8 mouse cellular contexts compared by ENCODE assay signal in genomic region chr19:5662981-5663913, GRCm38 (mm10). TPM values are rescaled to one million over a fixed set of nuclear protein-coding genes. Genes with fewer than 3 reads are reported as not detected.
DNase-seq lines count a peak whose midpoint lies in the region; ATAC-seq and TF ChIP-seq lines count a peak whose summit lies in the region.

TSS of gene Sipa1 (minus strand) at chr19:5663707.

- H3K4me2 ChIP-seq in lung, embryonic 15.5 days, result peak within 1 kb of the TSS; percentile 66

- peaks cover 57% of the 10 kb centered on the region for H3K36me3 ChIP-seq in hindbrain, embryonic 10.5 days
- H3K36me3 ChIP-seq in lung, embryonic 15.5 days, result peaks cover 31% of the 10 kb centered on the region

- no peaks in the 10 kb centered on the region for H3K27me3 ChIP-seq in hindbrain, embryonic 10.5 days (ENCODE audit: insufficient read depth, poor library complexity, severe bottlenecking)
- no peaks in the 10 kb centered on the region for H3K27me3 ChIP-seq in lung, embryonic 15.5 days

- under 1% methylated on average over 32 of the region's 32 CpGs for WGBS in hindbrain, embryonic 10.5 days
- 2% methylated on average over 32 of the region's 32 CpGs for WGBS in lung, embryonic 15.5 days
- WGBS in olfactory bulb, adult 2 months, result 6% methylated on average over 32 of the region's 32 CpGs

- no peak for TF ChIP-seq CTCF in olfactory bulb, adult 2 months (IDR thresholded peaks at IDR 0.05; ENCODE audit: insufficient read depth, low read depth, low read length)

- H3K27ac ChIP-seq in hindbrain, embryonic 10.5 days, result peak within 1 kb of the TSS; percentile 85
- peak within 1 kb of the TSS; percentile 93 for H3K27ac ChIP-seq in lung, embryonic 15.5 days
- 0 out of 2 replicates have a peak within 1 kb of the TSS, but pooled peaks have one; percentile 2 for H3K27ac ChIP-seq in olfactory bulb, adult 2 months (ENCODE audit: insufficient read depth, low read depth, low read length)

- H3K4me1 ChIP-seq in hindbrain, embryonic 10.5 days (replicated peaks), result peaks cover 43% of the 10 kb centered on the region
- peaks cover 30% of the 10 kb centered on the region for H3K4me1 ChIP-seq in lung, embryonic 15.5 days
- H3K4me1 ChIP-seq in olfactory bulb, adult 2 months (ENCODE audit: control insufficient read depth, insufficient read depth, low read length), result peaks cover 11% of the 10 kb centered on the region; the same call in 1 of the 2 replicates

- H3K9me3 ChIP-seq in hindbrain, embryonic 10.5 days, result no peaks in the 10 kb centered on the region
- no peaks in the 10 kb centered on the region for H3K9me3 ChIP-seq in lung, embryonic 15.5 days

- H3K9ac ChIP-seq in lung, embryonic 15.5 days, result peak within 1 kb of the TSS; percentile 52

- H3K4me3 ChIP-seq in hindbrain, embryonic 10.5 days, result peak within 1 kb of the TSS; percentile 61
- peak within 1 kb of the TSS; percentile 55 for H3K4me3 ChIP-seq in lung, embryonic 15.5 days
- peak within 1 kb of the TSS; percentile 45 for H3K4me3 ChIP-seq in olfactory bulb, adult 2 months (ENCODE audit: insufficient read depth, low read depth, low read length)

- ATAC-seq in lung, embryonic 15.5 days (ENCODE audit: borderline replicate concordance, extremely low read depth, low FRiP score, low TSS enrichment), result peak; percentile 93

- TF ChIP-seq POLR2A in olfactory bulb, adult 2 months (IDR thresholded peaks at IDR 0.05; ENCODE audit: insufficient read depth, low read depth, low read length), result no peak

- DNase-seq in NIH3T3 (ENCODE audit: low read depth), result peak; percentile 96
- peak; percentile 64 for DNase-seq in cerebellum, adult 9-11 months
- peak in 1 of 2 experiments; percentile 73 for DNase-seq in frontal cortex, adult 2 months (ENCODE audit: extremely low spot score in 1 of 2, low spot score in 1 of 2)
- peak; percentile 89 for DNase-seq in hindbrain, embryonic 10.5 days (ENCODE audit: low spot score)
- DNase-seq in layer of hippocampus, adult 9-10 months (ENCODE audit: low spot score), result peak; percentile 36
- DNase-seq in thymus, postnatal 0 days (ENCODE audit: low spot score), result peak; percentile 93

RNA-seq across cellular contexts. Expression of gene Sipa1, which starts in this region (rescaled TPM):
- 18.0 and 24.0 TPM in 2 replicates for polyA plus RNA-seq in frontal cortex, adult 2 months (2012; rRNA removed)
- 27.5 and 27.6 TPM in 2 replicates for polyA plus RNA-seq in hindbrain, embryonic 10.5 days (2016; fragmentation: Nextera tagmentation; extraction: Ambion mirVana)
- polyA plus RNA-seq in lung, embryonic 15.5 days (2015; fragmentation: Nextera tagmentation; extraction: Ambion mirVana), result 44.7 and 48.0 TPM in 2 replicates
- not detected in 2 replicates for polyA plus RNA-seq in olfactory bulb, adult 2 months (2012; ENCODE audit: insufficient read depth, insufficient read length, low replicate concordance, missing spikeins)
- polyA plus RNA-seq in thymus, postnatal 0 days (2015; fragmentation: Nextera tagmentation; extraction: Ambion mirVana), result 37.4 and 39.2 TPM in 2 replicates

Comparison
In these comparisons a context has a peak if more than half of its experiments do, and no peak if none do; other contexts are left out.
1. H3K27ac ChIP-seq: peak in every context shown above with its lines; median percentile 93 in lung, embryonic 15.5 days; 85 in hindbrain, embryonic 10.5 days; 2 in olfactory bulb, adult 2 months.